Mouse (Mus musculus) embryonic facial prominence, embryonic 11.5 days (tissue): ENCODE data around the gene Kcnd3. TPM values are rescaled to one million over a fixed set of nuclear protein-coding genes. Genes with fewer than 3 reads are reported as not detected.

ENCODE experiments used
- ATAC-seq: fragments of 200-750 bp; cut with Nextera tagmentation; replicated peaks from 2 replicates; pipeline ENCODE4 v1.8.0; 2017; ENCODE audit warnings: low read depth; ENCODE audit not compliant: insufficient number of reproducible peaks, low FRiP score, low TSS enrichment
- DNase-seq: peaks from one replicate; pipeline ENCODE4 v3.0.0-alpha.2; 2015; ENCODE audit warnings: low spot score
- H3K27ac ChIP-seq: fragments of 300-500 bp; sonication (generic); replicated peaks from 2 replicates; pipeline ENCODE4 v1.5.1; 2014; ENCODE audit warnings: mild to moderate bottlenecking, low read depth, low read length, control low read depth
- H3K27me3 ChIP-seq: fragments of 300-500 bp; sonication (generic); 2 replicates; pipeline ENCODE4 v1.6.1; 2014; ENCODE audit warnings: mild to moderate bottlenecking, low read length, moderate library complexity, mixed read lengths; ENCODE audit not compliant: control insufficient read depth, insufficient read depth
- H3K36me3 ChIP-seq: fragments of 300-500 bp; sonication (generic); replicated peaks from 2 replicates; pipeline ENCODE4 v1.6.1; 2014; ENCODE audit warnings: low read depth, mild to moderate bottlenecking, low read length, moderate library complexity, mixed read lengths; ENCODE audit not compliant: control insufficient read depth, insufficient read depth
- H3K4me1 ChIP-seq: fragments of 300-500 bp; sonication (generic); 2 replicates; pipeline ENCODE4 v1.6.1; 2014; ENCODE audit warnings: low read length, mixed read lengths; ENCODE audit not compliant: control insufficient read depth, insufficient read depth
- H3K4me2 ChIP-seq: fragments of 300-500 bp; sonication (generic); 2 replicates; pipeline ENCODE4 v1.6.1; 2014; ENCODE audit warnings: low read depth, mild to moderate bottlenecking, control low read depth, low read length, moderate library complexity
- H3K4me3 ChIP-seq: fragments of 300-500 bp; sonication (generic); 2 replicates; pipeline ENCODE4 v1.5.1; 2014; ENCODE audit warnings: low read depth, low read length, control low read depth
- H3K9ac ChIP-seq: fragments of 300-500 bp; sonication (generic); replicated peaks from 2 replicates; pipeline ENCODE4 v1.6.1; 2014; ENCODE audit warnings: mild to moderate bottlenecking, control low read depth, low read length
- H3K9me3 ChIP-seq: fragments of 300-500 bp; sonication (generic); replicated peaks from 2 replicates; pipeline ENCODE4 v1.6.1; 2016; ENCODE audit warnings: mild to moderate bottlenecking, low read length, inconsistent platforms, mixed read lengths; ENCODE audit not compliant: control insufficient read depth
- whole genome bisulfite sequencing: fragments of 180-500 bp; shearing (Covaris S2); extraction: QIAGEN DNeasy Blood & Tissue Kit; methylation state at CpG from one replicate; pipeline ENCODE4 v1.1.7; 2014; 5-methylcytosine and 5-hydroxymethylcytosine counted together
- polyA plus RNA-seq: library from polyadenylated mRNA; unstranded; fragments of >200 nt; fragmentation: Nextera tagmentation; extraction: Ambion mirVana; gene quantifications from 2 replicates; pipeline ENCODE4 v1.2.1, GENCODE M21; 2014

Kcnd3 gene
- polyA plus RNA-seq, 1 experiment from 2014 or later = 0.59 TPM

- Histone ChIP-seq H3K4me1 (no peaks in the 10 kb centered on the region), H3K4me2 (no peak overlapping the region)
- 76% methylated on average over 1 of the region's 1 CpGs for WGBS
Observed at GRCm38 (mm10) chr3:105571944-105572343, 119.8 kb downstream of the Kcnd3 start.

GRCm38 (mm10) chr3:105573156-105573555 lies 121.0 kb downstream of the Kcnd3 start:
- no peak overlapping the region for H3K27ac ChIP-seq
- no peak overlapping the region for H3K9ac ChIP-seq
- H3K27me3 ChIP-seq = no peaks in the 10 kb centered on the region
- no peak for ATAC-seq
- no peak for DNase-seq
- H3K9me3 ChIP-seq = no peaks in the 10 kb centered on the region
- H3K36me3 ChIP-seq = no peaks in the 10 kb centered on the region
- 72% methylated on average over 2 of the region's 2 CpGs for WGBS
- H3K4me1 ChIP-seq = no peaks in the 10 kb centered on the region
- H3K4me3 ChIP-seq = no peak overlapping the region
- no peak overlapping the region for H3K4me2 ChIP-seq

More at GRCm38 (mm10) chr3:105571944-105572343, 119.8 kb downstream of the Kcnd3 start:
- Histone ChIP-seq H3K27me3 (no peaks in the 10 kb centered on the region), H3K4me3 (no peak overlapping the region), H3K9ac (no peak overlapping the region), H3K9me3 (no peaks in the 10 kb centered on the region), H3K36me3 (no peaks in the 10 kb centered on the region), H3K27ac (no peak overlapping the region)
- ATAC-seq (no peak), DNase-seq (no peak)

GRCm38 (mm10) chr3:105578320-105578719 lies 126.2 kb downstream of the Kcnd3 start:
- 75% methylated on average over 3 of the region's 3 CpGs for WGBS
- Histone ChIP-seq H3K9ac (no peak overlapping the region), H3K36me3 (no peaks in the 10 kb centered on the region), H3K27me3 (no peaks in the 10 kb centered on the region), H3K4me2 (no peak overlapping the region), H3K4me3 (no peak overlapping the region), H3K27ac (no peak overlapping the region), H3K4me1 (no peaks in the 10 kb centered on the region), H3K9me3 (no peaks in the 10 kb centered on the region)
- no peak for ATAC-seq
- no peak for DNase-seq

- ATAC-seq (no peak), DNase-seq (no peak)
- 58% methylated on average over 6 of the region's 6 CpGs for WGBS
- Histone ChIP-seq H3K9me3 (no peaks in the 10 kb centered on the region), H3K4me1 (no peaks in the 10 kb centered on the region), H3K36me3 (no peaks in the 10 kb centered on the region), H3K27me3 (no peaks in the 10 kb centered on the region), H3K4me3 (no peak overlapping the region), H3K27ac (no peak overlapping the region), H3K9ac (no peak overlapping the region), H3K4me2 (no peak overlapping the region)
Observed at GRCm38 (mm10) chr3:105581119-105581518, 129.0 kb downstream of the Kcnd3 start.

- Histone ChIP-seq H3K36me3 (no peaks in the 10 kb centered on the region), H3K27me3 (no peaks in the 10 kb centered on the region), H3K9ac (no peak overlapping the region), H3K4me2 (no peak overlapping the region), H3K9me3 (no peaks in the 10 kb centered on the region), H3K4me3 (no peak overlapping the region), H3K4me1 (no peaks in the 10 kb centered on the region), H3K27ac (no peak overlapping the region)
- WGBS = 46% methylated on average over 4 of the region's 4 CpGs
- DNase-seq (no peak), ATAC-seq (peak; percentile 70)
Observed at GRCm38 (mm10) chr3:105585734-105586159, 133.6 kb downstream of the Kcnd3 start.

GRCm38 (mm10) chr3:105590056-105590672 lies 138.0 kb downstream of the Kcnd3 start:
- Histone ChIP-seq H3K9ac (no peak overlapping the region), H3K4me3 (no peak overlapping the region), H3K4me2 (no peak overlapping the region), H3K9me3 (no peaks in the 10 kb centered on the region), H3K27ac (no peak overlapping the region), H3K4me1 (no peaks in the 10 kb centered on the region), H3K36me3 (no peaks in the 10 kb centered on the region), H3K27me3 (no peaks in the 10 kb centered on the region)
- peak; percentile 52 for DNase-seq
- WGBS = 56% methylated on average over 15 of the region's 15 CpGs
- ATAC-seq = peak; percentile 67; the same call in 1 of the 2 replicates

GRCm38 (mm10) chr3:105591766-105592165 lies 139.6 kb downstream of the Kcnd3 start:
- ATAC-seq = no peak
- no peak overlapping the region for H3K9ac ChIP-seq
- H3K4me2 ChIP-seq = no peak overlapping the region
- H3K4me1 ChIP-seq = no peaks in the 10 kb centered on the region
- H3K9me3 ChIP-seq = no peaks in the 10 kb centered on the region
- DNase-seq = no peak
- H3K36me3 ChIP-seq = no peaks in the 10 kb centered on the region
- WGBS = 79% methylated on average over 1 of the region's 1 CpGs
- no peak overlapping the region for H3K27ac ChIP-seq
- no peak overlapping the region for H3K4me3 ChIP-seq
- H3K27me3 ChIP-seq = no peaks in the 10 kb centered on the region

- ATAC-seq = no peak
- no peaks in the 10 kb centered on the region for H3K27me3 ChIP-seq
- no peak overlapping the region for H3K27ac ChIP-seq
- H3K4me2 ChIP-seq = no peak overlapping the region
- H3K4me1 ChIP-seq = no peaks in the 10 kb centered on the region
- H3K9ac ChIP-seq = no peak overlapping the region
- no peaks in the 10 kb centered on the region for H3K36me3 ChIP-seq
- DNase-seq = no peak
- H3K9me3 ChIP-seq = no peaks in the 10 kb centered on the region
- no peak overlapping the region for H3K4me3 ChIP-seq
- WGBS = 59% methylated on average over 2 of the region's 2 CpGs
Observed at GRCm38 (mm10) chr3:105592246-105592645, 140.1 kb downstream of the Kcnd3 start.
